Mouse (Mus musculus) embryo, embryonic 10 days (tissue): ENCODE results near the gene Gm1123.

Source experiments
- DNase-seq: peaks from one replicate; pipeline ENCODE4 v3.0.0-alpha.2; 2015; ENCODE audit warnings: low spot score

Gm1123 gene

DNA sequence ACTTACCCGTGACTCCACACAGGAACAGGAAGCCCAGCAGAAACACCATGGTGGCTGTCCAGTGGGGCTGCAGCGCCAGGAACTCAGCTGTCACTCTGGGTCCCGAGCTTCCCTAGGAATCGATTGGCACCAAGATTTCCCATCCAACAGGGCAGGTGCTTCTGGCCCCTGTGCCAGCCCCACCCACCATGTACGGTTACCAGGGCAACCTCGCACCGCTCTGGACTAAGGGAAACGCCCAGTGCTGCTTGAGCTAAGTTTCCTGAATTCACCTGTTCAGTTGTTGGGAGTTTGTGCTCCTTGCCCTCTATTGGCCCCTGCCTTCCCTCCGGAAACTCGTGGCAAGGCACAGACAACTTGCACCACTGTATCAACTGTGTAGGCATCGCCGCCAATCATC lies at the start of gene Gm1123:
TSS of gene Gm1123 (minus strand) at position 141 of the 400 bp plus-strand sequence.
- no peak for DNase-seq

DNA sequence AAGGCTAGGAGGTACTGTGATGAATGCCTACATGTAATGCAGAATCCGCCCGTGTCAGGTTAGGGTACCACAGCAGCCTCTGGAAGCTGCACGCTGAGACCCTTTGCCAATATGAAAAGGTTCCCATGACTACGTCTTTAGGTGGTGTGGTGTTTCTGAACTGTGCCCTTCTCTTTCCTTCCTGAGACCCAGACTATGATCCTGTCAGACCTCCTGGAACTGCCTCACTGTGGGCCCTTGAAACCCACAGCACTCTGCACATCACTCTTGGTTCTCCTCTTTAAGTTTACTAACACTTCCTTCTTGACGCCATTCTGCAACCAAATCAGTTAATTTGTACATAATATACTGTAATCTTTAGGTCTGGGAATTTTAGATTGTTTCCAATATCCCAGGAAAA lies 46.2 kb upstream of the Gm1123 start:
- DNase-seq = no peak

DNA sequence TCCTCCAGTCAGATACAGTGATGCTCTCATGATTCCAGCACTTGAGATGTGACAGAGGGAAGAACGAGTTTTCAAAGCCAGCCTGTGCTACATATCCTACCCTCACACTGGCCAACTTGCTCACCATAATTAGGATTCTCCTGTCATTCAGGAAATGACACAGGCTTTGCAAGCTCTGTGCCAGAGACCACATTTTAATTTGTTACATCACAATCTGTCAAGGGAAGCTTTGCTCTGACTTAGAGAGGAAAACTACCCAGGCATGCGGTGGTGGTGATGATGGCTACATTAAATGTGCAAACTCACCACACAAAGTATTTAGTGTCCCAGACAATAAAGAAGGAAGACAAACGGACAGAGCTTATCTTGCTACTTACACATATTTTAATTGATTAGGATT lies 45.8 kb upstream of the Gm1123 start:
- no peak for DNase-seq

DNA sequence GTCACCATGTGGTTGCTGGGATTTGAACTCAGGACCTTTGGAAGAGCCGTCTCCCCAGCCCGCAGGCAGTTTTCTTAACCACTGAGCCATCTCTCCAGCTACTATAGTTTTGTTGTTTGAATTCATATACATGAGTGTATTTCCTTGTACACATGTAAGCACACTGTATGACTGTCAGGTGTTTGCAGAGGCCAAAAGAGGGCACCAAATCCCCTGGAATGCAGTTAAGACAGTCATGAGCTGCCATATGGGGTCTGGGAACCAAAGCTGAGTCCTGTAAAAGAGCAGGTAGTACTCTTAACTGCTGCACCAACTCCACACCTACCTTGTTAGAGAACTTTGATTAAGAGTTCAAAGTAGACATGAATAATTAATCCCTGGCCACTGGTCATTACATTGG lies 45.1 kb upstream of the Gm1123 start:
- no peak for DNase-seq

DNA sequence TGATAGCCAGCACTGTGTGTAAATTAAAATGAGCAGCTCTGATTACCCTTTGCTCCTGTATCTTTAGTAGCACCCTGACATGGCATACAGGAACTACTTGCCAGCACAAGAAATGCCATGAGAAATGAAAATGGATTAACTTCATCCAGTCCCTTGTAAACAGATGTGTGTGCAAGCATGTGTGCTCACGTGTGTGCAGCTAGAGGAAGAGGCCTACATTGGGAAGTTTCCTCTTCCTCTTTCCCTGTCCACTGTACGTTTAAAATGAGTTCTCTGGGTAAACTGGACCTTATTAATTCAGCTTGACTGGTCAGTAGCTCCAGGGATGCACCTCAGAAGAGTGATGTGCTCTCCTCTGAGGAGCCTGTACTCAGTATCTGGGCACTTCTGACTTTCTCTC lies 38.9 kb upstream of the Gm1123 start:
- no peak for DNase-seq

DNA sequence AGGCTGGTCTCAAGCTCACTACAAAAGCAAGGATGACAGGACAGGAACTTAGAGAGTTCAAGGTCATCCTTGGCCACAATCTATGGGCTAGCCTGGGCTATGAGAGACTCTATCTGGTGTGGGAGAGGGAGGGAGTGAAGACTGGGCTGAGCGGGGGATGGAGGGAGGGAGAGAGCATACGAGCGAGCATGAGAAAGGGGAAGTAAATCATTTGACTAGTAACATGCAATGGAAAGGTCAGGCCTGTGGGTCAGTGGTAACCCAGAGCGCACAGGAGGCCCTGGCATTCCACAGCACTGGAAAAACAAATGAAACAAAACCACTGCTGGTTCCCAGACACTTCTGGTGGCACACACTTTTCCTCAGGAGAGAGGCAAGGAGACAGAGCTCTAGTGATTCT lies 37.0 kb upstream of the Gm1123 start:
- DNase-seq = peak; percentile 37

DNA sequence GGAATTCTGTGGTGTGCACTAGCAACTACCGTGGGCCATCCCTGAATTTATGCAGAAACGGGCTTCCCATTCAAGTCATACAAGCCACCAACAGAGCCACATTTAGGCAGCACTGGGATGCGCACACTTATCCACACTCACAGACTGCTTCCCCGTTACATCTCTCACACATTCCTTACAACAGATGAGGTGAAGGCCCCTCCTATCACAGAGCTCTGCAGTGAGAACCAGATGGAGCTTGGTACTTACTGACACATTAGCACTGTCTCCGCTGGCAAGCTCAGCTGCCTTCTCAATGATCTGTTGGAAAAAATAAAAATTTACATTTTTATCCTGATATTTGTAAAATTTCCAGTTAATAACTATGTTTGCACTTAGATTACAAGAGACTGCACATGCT lies 29.8 kb upstream of the Gm1123 start:
- no peak for DNase-seq

DNA sequence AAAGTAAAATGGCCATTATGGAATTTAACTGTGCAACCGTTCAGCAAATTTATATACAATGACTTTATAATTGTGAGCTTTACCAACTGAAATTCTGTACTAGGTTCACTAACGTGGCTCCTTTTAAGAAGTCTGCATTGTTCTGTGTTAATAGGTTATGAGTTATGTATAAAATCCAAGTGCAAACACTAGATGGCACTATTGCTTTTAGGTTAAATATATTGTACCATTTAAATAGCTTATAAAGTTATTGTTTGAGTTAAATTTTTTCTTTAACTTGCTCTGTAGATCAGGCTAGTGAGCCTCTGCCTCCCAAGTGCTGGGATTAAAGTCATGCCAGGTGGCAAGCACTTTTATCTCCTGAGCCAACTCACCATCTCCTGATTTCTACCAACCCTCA lies 28.7 kb upstream of the Gm1123 start:
- DNase-seq = peak; percentile 38

DNA sequence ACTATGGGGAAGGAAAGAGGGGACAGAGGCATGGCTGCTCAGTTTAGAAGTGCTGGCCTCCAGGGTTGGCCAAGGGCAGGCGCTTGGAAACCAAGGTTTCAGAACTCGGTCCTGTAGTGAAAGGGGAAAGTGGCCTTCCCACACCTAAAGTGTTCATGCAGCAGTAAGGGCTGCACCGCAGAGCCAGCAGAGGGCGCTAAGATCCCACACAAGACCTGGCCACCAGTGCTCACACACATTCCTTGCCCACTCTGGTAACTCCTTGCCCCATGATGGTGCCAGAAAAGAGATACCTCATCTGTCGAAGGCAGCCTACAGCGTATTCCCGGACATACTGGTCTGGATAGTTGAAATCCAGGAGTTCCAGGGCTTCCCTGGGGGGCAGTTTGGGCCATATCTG lies 27.0 kb upstream of the Gm1123 start:
- peak; percentile 88 for DNase-seq

DNA sequence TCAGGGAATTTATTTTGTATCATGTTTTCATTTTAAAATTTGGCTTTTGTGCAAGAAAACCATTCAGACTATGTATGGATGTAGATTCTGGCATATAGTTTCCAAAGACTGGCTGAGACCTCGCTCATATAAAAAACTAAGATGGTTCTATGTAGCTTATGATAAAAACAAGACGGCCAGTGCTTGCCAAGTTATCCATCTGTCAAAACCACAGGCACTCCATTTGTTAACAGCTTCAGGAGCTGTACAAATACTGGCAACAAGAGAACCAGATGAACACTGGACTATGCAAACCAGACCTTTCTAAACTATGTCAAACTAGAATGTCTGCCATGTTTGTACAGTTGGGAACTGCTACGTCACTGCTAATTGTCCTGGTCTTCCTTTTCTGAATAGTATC lies 22.2 kb upstream of the Gm1123 start:
- no peak for DNase-seq

DNA sequence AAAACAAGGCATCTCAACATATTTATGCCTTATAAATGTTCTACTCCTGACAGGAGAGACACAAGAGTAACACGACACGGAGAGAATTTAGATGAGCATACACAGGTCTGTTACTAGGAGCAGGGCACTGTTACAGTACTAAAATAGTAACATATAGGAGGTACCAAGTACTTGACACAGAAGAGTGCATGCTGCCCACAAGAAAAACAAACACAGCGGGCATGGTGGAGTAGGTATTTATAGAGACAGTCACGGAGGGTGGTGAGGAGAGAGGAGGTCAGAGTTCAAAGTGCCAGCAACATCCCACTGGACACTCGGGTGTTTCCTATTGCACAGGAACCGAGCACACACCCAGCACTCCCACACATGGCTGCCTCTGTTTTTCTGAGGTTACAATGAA lies 14.2 kb upstream of the Gm1123 start:
- DNase-seq = no peak

DNA sequence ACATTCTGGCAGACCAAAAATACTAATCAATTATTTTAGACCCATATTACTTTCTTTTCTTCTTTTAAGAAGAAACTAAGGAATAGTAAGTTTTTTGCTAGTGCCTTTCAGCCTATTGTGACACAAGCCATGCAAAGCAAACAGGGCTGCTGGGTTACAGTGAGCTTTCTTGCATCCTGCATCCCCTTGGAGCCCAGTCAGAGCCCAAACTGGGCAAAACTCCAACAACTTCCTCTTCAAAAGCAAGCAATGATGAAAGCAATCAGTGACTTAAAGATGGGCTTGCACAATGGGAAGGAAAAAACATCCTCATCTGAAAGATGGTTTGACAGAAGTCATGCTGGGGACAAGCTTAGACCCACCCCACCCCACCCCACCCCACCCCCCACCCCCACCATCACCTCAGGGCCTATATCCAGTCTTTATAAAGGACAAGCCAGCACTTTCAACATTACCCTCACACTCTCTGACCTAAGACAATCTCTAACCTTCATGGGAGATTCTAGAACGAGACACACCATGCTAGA lies 13.3 kb upstream of the Gm1123 start:
- no peak for DNase-seq

DNA sequence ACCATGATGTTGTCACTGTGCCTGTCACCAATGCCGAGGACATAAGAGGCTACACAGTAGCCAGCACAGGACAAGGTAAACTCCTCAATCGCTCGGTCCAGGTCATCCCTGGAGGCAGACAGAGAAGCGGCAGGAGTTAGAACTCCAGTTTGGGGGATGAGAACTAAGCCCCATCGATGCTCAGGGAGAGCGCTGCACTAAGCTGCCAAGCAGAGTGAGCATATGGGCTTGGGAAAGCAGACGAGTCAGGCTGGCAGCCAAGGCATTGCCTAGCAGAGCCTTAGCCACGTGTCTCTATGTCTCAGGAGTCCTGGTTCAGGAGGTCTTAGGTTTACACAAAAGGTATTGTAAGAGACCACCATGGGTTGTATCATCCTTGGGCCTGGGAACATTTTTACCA lies 9.2 kb upstream of the Gm1123 start:
- DNase-seq = no peak

DNA sequence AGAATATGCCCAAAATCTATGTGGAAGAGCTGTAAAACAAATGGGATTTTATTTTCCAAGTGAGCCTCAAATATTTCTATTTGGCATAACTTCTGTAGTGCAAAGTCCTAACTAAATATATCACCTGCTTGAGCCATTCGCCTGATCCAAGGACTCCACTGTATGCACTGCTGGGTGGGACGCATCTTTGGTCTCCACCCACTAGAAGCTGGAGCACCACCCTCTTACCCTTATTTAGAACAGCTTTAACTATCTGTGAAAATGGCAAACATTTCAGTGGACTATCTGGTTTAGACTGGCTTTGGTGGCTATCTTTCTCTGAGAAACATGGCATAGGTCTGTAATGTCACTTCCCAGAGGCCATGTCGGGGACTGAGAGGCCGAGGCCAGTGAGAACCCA lies 7.1 kb upstream of the Gm1123 start:
- no peak for DNase-seq

DNA sequence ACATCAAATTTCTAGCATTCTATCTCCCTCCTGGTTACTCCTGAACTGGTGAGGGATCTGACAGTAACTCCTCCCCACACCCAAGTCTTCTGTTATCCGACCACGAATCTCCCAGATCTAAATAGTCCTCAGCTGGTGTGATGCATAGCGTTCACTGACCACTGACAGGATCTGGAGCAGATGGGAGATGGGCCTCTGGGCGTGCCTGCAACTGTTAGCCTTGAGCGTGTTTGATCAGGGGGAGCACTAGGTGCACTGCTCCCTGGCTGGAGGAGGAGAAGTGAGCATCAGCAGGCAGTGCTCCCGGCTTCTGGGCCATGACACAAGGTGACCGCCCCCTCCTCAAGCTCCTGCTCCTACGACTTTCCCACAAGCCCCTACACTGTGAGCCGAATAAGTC lies 6.5 kb upstream of the Gm1123 start:
- DNase-seq = no peak

DNA sequence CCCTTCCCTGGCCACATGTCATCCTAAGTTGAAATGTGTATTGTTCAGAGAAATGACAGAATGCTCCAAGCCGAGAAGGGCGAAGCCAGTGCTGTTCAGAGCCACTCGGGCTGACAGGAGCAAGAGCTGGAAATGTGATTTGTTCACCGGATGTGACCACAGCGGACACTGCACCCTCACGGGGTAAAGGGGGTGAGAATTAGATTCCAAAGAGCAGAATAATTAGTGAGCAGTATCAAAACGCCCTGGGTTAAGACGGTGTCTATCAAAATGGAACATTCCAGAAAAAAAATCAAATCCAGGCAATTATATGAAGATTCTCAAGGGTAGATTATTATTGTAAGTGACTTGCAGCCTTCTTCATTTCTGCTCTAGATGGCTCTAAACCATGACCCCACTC lies 1.4 kb downstream of the Gm1123 start:
- no peak for DNase-seq

DNA sequence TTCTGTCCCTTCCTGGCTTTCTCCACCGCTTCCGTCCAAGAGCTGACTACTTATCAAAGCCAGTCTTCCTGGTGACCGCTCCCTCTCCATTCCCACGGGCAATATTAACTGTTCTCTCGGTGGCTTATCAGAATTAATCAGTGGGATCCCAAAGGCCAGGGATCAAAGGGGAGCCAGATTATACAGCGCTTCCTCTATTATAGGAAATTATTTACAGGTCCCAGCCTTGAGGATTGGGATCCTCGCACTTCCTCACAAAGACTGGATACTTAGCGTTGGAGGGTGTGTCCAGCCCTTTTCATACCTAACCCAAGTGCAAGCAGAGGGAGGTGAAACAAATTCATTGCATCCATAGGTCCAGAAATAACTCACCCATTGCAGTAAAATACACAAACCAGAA lies 3.5 kb downstream of the Gm1123 start:
- no peak for DNase-seq

DNA sequence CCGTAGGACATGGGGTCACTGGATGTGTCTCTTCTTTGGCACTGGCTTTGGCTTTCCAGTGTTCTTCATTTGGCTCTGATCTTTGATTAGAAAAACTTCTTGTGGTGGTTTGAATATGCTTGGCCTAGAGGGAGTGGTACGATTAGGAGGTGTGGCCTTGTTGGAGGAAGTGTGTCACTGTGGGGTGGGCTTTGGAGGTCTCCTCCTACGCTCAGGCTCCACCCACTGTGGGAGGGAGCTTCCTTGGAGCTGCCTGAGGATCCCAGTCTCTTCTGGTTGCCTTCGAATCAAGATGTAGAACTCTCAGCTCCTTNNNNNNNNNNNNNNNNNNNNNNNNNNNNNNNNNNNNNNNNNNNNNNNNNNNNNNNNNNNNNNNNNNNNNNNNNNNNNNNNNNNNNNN lies 13.8 kb downstream of the Gm1123 start:
- DNase-seq = no peak

DNA sequence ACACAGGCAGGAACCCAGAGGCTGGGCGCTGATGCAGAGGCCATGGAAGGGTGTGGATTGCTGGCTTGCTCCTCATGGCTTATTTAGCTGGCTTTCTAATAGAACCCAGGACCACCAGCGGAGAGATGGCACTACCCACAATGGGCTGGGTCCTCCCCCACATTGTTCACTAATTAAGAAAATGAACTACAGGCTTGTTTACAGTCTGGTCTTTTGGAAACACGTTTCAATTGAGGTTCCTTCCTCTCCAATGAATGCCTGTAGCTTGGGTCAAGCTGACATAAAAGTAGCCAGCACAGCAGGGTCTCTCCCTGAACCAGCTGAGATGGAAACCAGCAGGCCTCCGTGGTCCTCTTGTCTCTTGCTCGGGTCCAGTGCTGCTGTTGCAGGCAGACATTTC lies 14.3 kb downstream of the Gm1123 start:
- DNase-seq = no peak

DNA sequence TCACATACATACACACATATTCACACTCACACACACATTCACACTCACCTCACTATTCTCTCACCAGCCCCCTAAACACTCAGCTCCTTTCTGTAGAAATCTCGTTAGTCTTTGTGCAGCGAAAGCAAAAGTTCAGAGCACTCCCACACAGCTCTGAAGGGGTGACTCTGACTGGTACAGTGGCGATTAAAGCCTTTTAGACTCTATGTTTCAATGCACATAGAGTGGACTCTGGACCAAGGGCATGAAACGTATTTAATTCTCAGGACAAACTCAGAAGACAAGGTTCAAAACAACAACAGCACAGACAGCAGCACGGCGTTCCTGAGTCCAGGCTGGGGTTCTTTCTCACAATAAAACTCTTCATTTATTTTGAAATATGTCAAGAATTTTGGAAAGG lies 17.8 kb downstream of the Gm1123 start:
- no peak for DNase-seq

DNA sequence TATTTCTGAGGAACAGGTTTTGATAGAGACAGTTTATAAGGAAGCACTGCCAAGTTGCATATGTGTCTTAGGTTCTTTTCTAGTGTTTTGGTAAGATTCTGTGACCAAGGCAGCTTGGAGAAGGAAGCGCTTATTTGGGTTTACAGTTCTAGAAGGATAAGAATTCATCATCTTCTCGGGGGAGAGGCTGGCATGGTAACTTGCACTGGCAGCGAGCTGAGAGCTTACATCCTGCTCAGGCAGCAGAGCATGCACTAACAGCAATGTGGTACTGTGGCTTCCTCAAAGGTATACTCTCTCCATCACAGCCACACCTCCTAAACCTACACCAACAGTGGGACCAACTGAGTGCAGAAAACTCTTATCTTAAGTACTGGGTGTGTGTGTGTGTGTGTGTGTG lies 18.8 kb downstream of the Gm1123 start:
- no peak for DNase-seq

DNA sequence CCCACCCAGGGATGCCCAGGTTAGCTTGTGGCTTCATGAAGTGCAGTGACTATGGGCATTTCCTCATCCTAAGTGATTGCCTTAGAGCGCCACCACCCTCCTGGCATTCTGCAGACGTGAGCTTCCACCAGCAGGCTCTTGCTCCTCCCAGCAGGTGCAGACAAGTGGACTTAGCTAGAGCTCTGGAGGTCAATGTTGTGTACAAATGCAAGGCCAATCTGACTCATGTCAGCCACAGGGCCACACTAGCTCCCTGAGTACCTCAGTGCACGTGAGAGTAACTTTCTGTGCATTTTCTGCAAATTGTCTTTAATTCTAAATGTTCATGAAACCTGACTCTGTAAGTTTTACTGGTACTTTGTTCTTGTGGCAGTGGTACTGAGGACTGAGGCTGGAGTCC lies 19.2 kb downstream of the Gm1123 start:
- DNase-seq = no peak

DNA sequence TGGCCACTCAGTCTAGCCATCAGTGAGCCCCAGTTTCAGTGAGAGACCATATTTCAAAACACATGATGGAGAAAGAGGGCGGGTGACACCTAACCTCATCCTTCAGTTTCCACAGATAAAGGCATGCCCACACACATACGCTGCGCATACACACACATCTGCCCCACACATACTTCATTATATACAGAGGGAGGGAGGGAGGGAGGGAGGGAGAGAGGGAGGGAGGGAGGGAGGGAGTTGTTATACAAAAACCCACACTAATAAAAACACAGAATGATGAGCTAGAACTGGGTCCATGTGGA lies 25.7 kb downstream of the Gm1123 start:
- DNase-seq = no peak

DNA sequence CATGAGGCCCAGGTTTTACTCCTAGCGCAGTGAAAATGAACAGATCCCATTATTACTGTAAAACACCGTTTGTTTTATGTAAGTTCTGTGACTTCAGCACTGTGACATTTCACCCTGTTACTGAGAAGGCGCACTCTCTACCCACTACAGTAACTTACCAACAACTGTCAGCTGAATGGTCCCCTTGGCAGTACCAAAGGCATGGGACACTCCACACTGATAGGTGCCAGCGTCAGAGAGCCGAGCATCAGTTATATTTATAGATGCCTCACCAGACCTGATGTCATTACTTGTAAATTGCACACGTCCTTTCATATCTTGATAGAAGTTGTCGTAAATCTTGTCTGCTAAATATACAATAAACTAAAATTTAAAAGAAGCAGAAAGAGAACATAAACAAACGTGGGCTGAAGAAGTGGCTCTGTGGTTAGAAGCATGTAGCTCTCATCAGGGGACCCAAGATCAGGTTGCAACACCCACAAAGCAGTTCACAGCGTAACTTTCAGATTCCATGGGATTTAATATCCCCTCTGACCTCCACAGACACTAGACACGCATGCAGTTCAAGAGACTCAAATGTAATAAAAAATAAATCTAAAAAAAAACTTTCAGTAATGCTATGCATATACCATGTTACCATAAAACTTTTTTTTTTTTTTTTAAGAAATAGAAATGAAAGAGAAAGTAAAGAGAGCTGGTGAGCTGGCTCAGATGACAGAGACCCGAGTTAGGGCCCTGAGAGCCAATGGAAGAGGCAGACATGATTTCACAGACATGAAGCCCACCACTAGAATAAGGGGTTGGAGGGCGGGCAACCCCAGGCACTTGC lies 26.2 kb downstream of the Gm1123 start:
- no peak for DNase-seq
